Mouse (Mus musculus): Measurements from ENCODE around the gene Serpine1. TPM values are rescaled to one million over a fixed set of nuclear protein-coding genes. Genes with fewer than 3 reads are reported as not detected.

Gene Serpine1
- polyA plus RNA-seq (2021; fragmentation: Nextera tagmentation): not detected in 2 replicates
- long read RNA-seq, experiment 1: 0 reads
- long read RNA-seq, experiment 2: 0 reads

DNA sequence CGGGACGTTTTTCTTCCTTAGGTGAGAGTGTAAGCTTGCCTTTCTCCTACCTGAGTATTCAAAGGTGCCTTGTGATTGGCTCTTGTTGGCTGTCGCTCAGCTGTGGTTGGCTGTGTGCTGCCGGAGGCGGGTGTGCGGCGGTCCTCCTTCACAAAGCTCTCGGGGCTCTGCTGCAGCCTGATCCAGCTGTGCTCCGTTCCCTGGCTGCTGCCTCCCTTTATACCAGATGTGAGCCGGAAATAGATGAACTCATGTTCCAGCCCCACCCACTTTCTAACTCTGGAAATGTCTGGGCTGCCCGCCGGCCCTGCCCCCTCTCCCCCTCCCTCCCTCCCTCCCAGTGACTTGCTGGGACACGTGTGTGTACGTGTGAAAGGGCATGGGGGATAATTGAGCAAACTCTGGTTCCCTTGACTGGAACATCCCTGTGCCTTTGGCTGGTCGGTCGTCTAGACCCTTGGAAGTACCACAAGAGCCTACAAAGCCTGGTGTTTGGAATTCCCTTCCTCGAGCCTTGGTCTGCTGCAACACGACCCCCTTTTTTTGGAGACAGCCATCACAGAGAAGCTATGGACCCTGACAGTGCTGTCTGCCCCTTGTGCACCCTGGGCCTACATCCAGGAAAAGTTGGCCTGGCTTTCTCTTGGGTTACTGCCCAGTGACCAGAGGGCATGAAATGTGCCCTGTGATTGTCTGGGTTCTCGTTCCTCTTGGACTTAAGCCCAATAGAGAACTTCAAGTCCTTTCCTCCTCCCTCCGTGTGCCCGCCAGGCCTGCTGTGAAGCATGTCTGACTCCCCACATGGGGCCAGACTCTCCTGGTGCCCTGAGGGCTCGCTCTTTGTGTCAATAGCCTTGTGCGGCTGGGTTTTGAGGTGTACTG, at the start of gene Serpine1:
Serpine1 (minus strand) TSS at position 190 of the 882 bp plus-strand sequence.

DNA sequence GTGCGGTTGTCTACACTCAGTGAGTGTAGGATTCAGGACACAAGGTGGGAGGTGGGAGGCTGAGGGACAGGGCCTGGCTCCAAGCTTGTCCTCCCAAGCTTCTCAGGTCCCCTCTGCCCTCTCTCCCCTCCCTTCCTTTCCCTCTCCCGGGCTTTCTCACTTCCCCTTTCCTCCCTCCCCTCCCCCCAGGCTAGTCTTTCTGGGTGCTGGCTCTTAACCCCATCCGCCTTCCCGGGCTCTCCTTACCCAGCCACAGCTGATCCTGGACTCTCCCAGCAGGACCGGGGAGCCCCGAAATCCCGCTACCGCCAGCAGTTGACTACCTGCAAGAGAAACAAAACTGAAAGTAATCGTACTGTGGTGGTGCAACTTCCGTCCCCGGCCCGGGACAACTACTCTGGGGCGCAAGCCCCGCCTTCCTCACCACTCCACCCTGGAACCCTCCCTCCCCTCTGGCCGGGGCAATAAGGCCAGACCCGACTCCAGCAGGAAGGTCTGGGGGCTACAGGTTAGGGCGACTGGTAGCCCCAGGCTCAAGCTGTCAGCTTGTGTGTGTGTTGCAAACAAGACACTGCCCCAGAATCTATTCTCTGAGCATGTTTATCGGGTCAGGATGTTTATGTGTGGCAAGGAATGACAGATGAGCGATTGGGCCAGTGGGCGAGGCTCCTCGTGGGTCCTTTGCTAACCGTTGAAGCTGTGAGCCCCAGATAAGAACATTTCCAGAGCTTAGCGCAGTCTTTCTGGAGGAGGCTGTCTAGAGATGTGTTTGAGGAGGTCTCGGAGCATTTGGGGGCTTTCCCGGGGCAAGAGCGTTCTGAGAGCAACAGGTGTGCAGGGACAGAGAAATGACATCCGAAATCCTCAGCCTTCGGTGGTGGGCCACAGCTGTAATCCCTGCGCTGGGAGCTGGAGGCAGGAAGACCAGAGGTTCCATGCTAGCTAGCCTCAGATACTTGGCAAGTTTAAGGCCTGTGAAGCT, 44.1 kb upstream of the Serpine1 start, which contains the start of gene Trim56:
Trim56 (minus strand) TSS at position 344 of the 982 bp plus-strand sequence.

DNA sequence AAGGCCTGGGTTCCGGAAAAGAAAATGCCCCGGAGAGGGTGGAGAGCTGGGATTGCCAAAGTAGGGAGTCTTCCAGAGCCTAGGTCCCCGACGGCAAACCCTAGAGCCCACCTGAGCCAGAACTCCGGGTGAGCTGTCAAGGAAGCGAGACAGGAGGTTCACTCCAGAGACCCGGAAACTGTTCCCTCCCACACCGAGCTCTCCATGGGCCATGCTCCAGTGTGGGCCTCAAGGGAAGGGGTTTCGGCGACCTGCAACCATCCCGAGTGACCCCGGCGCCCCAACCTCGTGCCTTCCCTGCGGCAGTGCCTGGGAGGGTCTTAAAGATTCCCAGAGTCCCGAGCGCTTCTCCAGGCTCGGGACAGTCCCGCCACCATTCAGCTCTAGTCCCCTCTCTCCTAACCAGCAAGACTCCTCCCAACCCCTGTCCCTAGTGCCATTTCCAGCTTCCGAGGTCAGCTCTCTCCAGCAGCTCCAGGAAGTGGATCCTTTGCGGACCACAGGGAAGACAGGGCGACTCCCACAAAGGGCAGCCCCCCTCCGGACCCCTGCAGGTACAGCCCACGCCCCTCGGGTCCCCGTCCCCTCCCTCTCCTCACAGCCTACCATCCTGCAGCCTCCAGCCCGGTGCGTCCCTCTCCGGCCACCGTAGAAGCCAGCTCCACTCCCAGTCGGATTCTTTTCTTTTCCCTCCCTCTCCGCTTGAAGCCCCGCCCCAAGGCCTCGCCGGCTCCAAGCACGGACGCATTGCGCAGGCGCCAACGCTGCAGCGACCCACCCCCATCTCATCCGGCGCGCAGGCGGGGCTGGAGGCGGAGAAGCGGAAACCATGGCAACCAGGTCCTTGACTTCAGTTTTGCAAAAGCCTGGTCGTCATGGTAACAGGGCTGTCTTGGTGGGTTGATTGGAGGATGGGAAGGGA, 26.4 kb downstream of the Serpine1 start, which contains the start of gene Ap1s1:
Ap1s1 (minus strand) TSS at position 734 of the 922 bp plus-strand sequence.

DNA sequence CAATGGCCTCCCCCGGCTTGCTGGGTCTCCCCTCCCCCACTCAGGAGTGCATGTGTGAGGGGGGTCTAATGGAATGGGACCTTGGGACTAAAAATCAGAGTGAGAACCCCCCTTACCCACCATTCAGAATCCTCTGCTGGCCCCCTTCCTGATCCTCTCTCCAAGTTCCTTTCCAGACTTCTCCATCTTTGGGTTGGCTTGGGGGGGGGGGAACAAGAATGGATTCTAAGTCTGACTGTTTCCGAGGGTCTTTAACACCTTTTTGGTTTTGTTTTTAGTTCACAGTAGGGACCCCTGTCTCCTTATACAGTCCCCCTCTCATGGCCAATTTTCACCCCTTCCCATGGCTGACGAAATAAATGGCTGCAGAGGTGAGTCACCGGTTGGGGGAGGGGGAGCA, 46.0 kb downstream of the Serpine1 start, which contains the start of gene Vgf:
Vgf (plus strand) TSS at position 301 of the 400 bp plus-strand sequence.

Other genes starting within 250 kb of the Serpine1 start
- 0.24 and 0.30 TPM in 2 replicates for gene Col26a1, start 189.1 kb downstream of the Serpine1 start, polyA plus RNA-seq (2021; fragmentation: Nextera tagmentation)
- gene Ift22, start 164.1 kb downstream of the Serpine1 start, polyA plus RNA-seq (2021; fragmentation: Nextera tagmentation): 87.2 and 103 TPM in 2 replicates
- gene Fis1, start 119.0 kb downstream of the Serpine1 start, polyA plus RNA-seq (2021; fragmentation: Nextera tagmentation): 555 and 578 TPM in 2 replicates
- gene Cldn15, start 105.7 kb downstream of the Serpine1 start, polyA plus RNA-seq (2021; fragmentation: Nextera tagmentation): not detected in 2 replicates
- gene Plod3, start 85.2 kb downstream of the Serpine1 start, polyA plus RNA-seq (2021; fragmentation: Nextera tagmentation): 19.9 and 21.9 TPM in 2 replicates
- gene Znhit1, start 84.2 kb downstream of the Serpine1 start, polyA plus RNA-seq (2021; fragmentation: Nextera tagmentation): 203 and 207 TPM in 2 replicates
- 13.6 and 22.1 TPM in 2 replicates for gene Vgf, start 45.9 kb downstream of the Serpine1 start, polyA plus RNA-seq (2021; fragmentation: Nextera tagmentation)
- 543 and 570 TPM in 2 replicates for gene Ap1s1, start 26.1 kb downstream of the Serpine1 start, polyA plus RNA-seq (2021; fragmentation: Nextera tagmentation)
- 1.9 and 2.0 TPM in 2 replicates for gene Trim56, start 43.9 kb upstream of the Serpine1 start, polyA plus RNA-seq (2021; fragmentation: Nextera tagmentation)
- gene Muc3, start 77.1 kb upstream of the Serpine1 start, polyA plus RNA-seq (2021; fragmentation: Nextera tagmentation): not detected in 2 replicates
- 0.21 and 0.26 TPM in 2 replicates for gene Muc3a, start 140.1 kb upstream of the Serpine1 start, polyA plus RNA-seq (2021; fragmentation: Nextera tagmentation)
- gene Ache, start 215.3 kb upstream of the Serpine1 start, polyA plus RNA-seq (2021; fragmentation: Nextera tagmentation): 38.1 and 39.5 TPM in 2 replicates
- 13.6 and 13.9 TPM in 2 replicates for gene Ufsp1, start 222.4 kb upstream of the Serpine1 start, polyA plus RNA-seq (2021; fragmentation: Nextera tagmentation)
- gene Srrt, start 235.4 kb upstream of the Serpine1 start, polyA plus RNA-seq (2021; fragmentation: Nextera tagmentation): 17.5 and 19.5 TPM in 2 replicates
- gene Trip6, start 242.1 kb upstream of the Serpine1 start, polyA plus RNA-seq (2021; fragmentation: Nextera tagmentation): 4.1 and 4.5 TPM in 2 replicates